Mouse (Mus musculus): ENCODE measurements around the gene Zbtb9.
A peak's percentile ranks its signal among the peaks of the same experiment; 100 is the strongest.

Zbtb9 gene

GRCm38 (mm10) chr17:26947231-26948100 is 25.5 kb upstream of the Zbtb9 start:
- DNase-seq = no peak

GRCm38 (mm10) chr17:26948316-26949050 is 24.5 kb upstream of the Zbtb9 start:
- DNase-seq = peak; percentile 59

GRCm38 (mm10) chr17:26949051-26949577 is 23.9 kb upstream of the Zbtb9 start:
- DNase-seq = no peak

- no peak for DNase-seq
Observed at GRCm38 (mm10) chr17:26949866-26950265, 23.1 kb upstream of the Zbtb9 start.

- DNase-seq = no peak
Observed at GRCm38 (mm10) chr17:26950560-26951288, 22.2 kb upstream of the Zbtb9 start.

- peak; percentile 62 for DNase-seq
Observed at GRCm38 (mm10) chr17:26951406-26951805, 21.6 kb upstream of the Zbtb9 start.

GRCm38 (mm10) chr17:26951952-26952877 is 20.8 kb upstream of the Zbtb9 start:
- DNase-seq = no peak

GRCm38 (mm10) chr17:26953201-26953600 is 19.8 kb upstream of the Zbtb9 start:
- no peak for DNase-seq

- no peak for DNase-seq
Observed at GRCm38 (mm10) chr17:26953726-26954125, 19.2 kb upstream of the Zbtb9 start.

GRCm38 (mm10) chr17:26956309-26956708 is 16.7 kb upstream of the Zbtb9 start:
- no peak for DNase-seq

- DNase-seq = no peak
Observed at GRCm38 (mm10) chr17:26956895-26957294, 16.1 kb upstream of the Zbtb9 start.

GRCm38 (mm10) chr17:26957872-26958271 is 15.1 kb upstream of the Zbtb9 start:
- no peak for DNase-seq

GRCm38 (mm10) chr17:26958880-26959279 is 14.1 kb upstream of the Zbtb9 start:
- no peak for DNase-seq

- no peak for DNase-seq
Observed at GRCm38 (mm10) chr17:26959815-26960214, 13.2 kb upstream of the Zbtb9 start.

- DNase-seq = no peak
Observed at GRCm38 (mm10) chr17:26961572-26962240, 11.3 kb upstream of the Zbtb9 start.

- no peak for DNase-seq
Observed at GRCm38 (mm10) chr17:26966993-26967392, 6.0 kb upstream of the Zbtb9 start.

GRCm38 (mm10) chr17:26967477-26967876 is 5.5 kb upstream of the Zbtb9 start:
- no peak for DNase-seq

GRCm38 (mm10) chr17:26968200-26968611 is 4.8 kb upstream of the Zbtb9 start:
- no peak for DNase-seq

GRCm38 (mm10) chr17:26969257-26969656 is 3.7 kb upstream of the Zbtb9 start:
- no peak for DNase-seq

- DNase-seq = no peak
Observed at GRCm38 (mm10) chr17:26970221-26970620, 2.7 kb upstream of the Zbtb9 start.

- DNase-seq = no peak
Observed at GRCm38 (mm10) chr17:26971247-26971905, 1.6 kb upstream of the Zbtb9 start.
